Mouse (Mus musculus) mesoderm, embryonic 11.5 days (tissue): ENCODE data around the gene Ucn2.

Experiments
- DNase-seq: peaks from one replicate; pipeline ENCODE4 v3.0.0-alpha.2; 2012; ENCODE audit warnings: low read depth, low spot score

Ucn2 gene

DNA sequence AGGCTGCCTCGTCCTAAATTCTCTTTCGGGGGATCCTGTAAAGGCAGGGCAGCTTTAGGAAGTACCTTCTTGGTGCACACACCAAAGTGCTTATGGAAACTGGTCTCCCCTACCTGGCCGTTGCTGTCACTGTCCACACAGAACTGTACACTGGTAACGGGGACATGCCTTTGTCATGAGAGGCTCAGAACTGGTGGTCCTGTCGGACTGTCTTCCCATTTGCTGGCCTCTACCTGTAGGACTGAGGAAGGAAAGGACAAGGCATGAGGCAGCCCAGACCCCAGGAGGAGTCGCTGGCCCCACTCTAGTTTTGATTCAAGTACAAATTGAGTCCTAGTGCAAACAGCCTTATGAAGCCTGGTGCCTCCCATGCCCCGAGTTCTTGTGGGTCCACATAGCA lies 45.2 kb downstream of the Ucn2 start:
- DNase-seq: no peak

GRCm38 (mm10) chr9:109031686-109032085 lies 45.9 kb downstream of the Ucn2 start:
- DNase-seq: no peak

DNA sequence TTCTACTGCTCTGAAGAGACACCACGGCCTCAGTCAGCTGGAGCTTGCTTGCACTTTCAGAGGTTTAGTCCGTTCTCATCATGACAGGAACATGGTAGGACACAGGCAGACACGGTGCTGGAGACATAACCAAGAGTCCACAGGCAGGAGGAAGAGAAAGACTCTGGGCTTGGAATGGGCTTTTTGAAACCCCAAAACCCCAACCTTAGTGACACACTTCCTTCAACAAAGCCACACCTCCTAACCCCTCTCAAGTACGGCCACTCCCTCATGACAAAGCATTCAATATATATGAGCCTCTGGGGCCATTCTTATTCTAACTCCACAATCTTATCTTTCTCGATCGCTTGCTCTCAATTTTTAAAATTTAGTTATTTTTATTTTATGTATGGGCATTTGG lies 46.6 kb downstream of the Ucn2 start:
- no peak for DNase-seq
